Mouse (Mus musculus) T-helper 1 cell (primary cell): ENCODE results near the gene Leo1.
"Not testable (repeated sequence)": the region's sequence is repeated elsewhere in the genome, so short reads cannot be mapped to it uniquely, and the experiment has no call there.

Experiments
- in situ Hi-C: fragments of 300-600 bp; cut with MboI, MseI; formaldehyde crosslinking; loops from one replicate; pipeline ENCODE4 v1.15.1; 2025; ENCODE audit warnings: high pct_unique_total_duplicates

Leo1 gene

DNA sequence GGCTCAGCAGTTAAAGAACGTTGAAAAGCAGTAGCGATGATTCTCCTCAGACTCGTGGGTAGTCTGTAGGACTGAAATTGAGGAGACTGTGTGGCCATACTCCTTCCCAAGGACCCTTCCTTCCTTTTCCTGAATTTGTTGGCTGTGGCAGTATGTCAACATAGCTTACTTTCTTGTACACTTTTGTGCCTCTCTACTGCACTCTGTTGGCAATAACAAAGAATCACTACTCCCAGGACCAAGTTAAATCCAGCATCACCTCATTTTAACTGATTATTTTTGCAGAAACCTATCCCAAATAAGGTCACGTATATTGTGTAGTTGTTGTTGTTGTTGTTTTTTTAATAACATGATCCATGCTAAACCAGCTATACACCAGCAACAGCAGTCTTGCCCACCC is 25.3 kb downstream of the Leo1 start:
- in situ Hi-C loops: no loop called here

- in situ Hi-C loops: no loop called here
These were observed 26.3 kb downstream of the Leo1 start for GRCm38 (mm10) chr9:75467581-75467980.

DNA sequence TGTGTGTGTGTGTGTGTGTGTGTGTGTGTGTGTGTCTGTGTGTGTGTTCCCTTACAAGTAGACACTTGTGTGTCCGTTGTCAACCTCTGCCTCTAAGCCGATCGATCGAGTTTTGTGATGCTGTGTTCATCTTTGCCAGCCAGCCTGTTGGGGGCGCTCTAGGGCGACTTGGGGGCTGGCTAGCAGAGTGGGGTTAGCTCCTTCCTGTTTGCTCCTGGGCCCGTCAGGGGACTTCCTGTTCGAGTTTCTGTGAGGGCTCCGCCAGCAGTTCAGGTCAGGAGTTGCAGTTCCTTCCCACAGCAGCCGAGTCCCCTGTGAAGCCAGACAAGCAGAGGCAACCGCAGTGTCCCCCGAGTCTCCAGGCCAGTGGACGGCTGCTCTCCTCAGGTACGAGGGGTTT is 27.0 kb downstream of the Leo1 start:
- in situ Hi-C loops: no loop called here

DNA sequence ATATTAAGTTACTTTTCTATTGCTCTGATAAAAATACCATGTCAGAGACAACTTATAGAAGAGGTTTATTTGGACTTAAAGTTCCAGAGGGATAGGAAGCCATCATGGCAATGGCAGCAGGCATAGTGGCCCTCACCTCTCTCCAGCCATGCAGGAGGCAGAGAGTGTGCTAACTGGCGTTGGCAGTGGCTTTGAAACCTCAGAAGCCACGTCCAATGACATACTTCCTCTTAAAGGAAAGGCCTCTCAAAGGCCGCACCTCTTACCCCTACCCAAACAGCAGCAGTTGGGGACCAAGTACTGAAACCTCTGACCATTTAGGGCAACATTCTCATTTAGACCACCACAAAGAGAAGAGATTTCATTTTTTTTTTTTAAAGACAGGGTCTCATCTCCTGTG is 35.9 kb downstream of the Leo1 start:
- in situ Hi-C loops: no loop called here

- in situ Hi-C loops: no loop called here
These were observed 37.9 kb downstream of the Leo1 start for GRCm38 (mm10) chr9:75479106-75479725.

DNA sequence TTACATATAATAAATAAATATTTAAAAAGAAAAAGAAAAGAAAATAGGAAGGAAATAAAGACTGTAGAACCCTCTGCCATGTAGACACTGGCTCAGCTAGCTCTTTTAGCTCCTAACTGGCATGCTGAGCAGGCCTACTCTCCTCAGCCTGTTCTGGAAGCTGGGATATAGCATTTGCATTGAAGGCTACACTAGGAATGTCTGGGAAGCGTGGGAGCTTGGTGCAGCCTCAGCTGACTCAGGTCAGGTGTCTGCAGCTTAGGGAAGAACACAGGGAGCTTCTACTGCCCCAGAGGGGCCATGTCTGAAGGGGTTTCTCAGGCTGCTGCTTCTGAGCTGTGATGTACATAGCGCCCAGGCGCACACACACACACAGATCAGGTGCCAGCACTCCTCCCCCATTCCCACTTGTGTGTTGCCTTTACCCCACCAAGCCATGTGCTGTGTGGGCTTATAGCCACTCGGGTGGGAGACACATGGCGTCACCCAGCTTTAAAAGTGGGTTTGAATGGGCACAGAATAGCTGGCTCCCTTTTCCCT is 39.3 kb downstream of the Leo1 start:
- in situ Hi-C loops: no loop called here

GRCm38 (mm10) chr9:75485231-75485630 is 43.9 kb downstream of the Leo1 start:
- in situ Hi-C loops: no loop called here

DNA sequence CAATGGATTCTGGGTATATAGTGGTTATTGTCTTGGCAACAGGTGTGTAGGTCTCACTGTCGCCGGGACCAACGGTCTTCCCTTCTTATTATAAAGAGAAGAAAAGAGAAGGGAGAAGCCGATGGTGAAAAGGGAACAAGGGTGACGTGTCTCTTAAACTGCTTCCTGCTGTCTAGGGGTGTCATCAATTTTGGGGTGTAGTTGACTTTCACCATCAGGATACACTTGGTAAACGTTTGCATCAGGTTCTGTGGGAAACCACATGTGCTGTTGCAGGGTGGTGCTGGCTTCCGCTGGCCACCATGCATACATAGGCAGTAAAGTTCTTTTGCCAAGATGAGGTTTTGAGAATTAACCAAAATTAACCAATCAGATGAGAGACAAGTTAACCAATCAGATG is 46.9 kb downstream of the Leo1 start:
- in situ Hi-C loops: not testable (repeated sequence)

DNA sequence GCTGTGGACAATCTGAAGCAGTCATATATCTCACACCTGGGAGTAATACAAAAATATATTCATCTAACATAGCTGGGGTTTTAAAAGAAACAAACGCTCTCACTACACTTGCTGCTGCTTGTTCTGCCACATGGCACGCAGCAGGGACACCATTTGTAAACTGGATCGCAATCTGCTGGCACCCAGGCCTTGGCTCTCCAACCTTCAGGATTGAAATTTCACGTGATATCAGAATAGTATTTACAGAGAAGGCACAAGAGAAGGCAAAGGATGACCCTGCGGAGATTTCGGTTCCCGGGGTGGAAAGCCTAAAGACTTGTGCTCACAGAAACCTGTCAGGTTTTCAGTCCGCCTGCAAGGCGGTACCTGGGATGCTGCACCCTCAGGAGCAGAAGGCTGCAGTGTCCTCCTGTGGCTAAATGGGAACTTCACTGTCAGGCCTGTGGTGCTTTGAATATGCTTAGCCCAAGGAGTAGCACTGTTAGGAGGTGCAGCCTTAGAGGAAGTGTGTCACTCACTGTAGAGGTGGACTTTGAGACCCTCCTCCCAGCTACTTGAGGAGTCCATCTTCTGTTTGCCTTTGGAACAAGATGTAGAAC is 53.2 kb downstream of the Leo1 start:
- in situ Hi-C loops: no loop called here

DNA sequence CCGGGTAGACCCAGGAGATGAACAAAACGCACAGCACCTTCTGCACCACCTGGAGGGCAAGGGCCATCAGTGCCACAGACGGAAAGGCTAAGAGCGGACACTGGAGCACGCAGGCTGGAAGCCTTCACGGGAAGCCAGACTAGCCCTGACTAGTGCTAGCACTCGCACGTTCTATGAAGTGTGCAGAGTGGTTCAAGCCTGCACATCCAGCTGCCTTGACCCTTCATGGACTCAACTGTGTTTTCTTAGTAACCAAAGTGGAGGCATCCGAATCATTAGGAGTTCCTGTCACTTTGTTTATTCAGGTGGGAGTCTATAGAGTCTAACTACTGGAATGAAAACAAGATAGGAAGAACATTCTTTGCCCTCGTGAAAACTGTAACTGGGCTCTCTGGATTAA is 54.6 kb downstream of the Leo1 start:
- in situ Hi-C loops: no loop called here

GRCm38 (mm10) chr9:75498571-75498970 is 57.2 kb downstream of the Leo1 start:
- in situ Hi-C loops: no loop called here

DNA sequence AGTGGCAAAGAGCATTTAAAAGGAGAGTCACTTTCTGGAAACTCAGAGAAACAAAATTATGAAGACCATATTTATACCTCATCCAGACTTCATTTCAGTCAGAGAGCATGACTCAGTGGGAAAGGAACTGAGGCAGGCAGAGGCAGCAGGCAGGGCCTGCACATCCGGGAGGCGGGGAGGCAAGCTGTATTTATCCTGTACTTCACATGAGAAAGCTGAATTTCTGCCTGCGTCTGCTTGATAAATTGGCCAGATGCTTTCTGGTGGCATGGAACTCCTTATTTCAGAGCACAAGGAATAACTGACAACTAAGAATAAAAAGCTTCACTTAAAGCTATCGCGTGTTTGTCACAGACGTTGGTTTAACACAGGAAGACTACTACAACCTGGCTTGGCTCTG is 63.0 kb downstream of the Leo1 start:
- in situ Hi-C loops: no loop called here

GRCm38 (mm10) chr9:75511236-75511939 is 70.1 kb downstream of the Leo1 start:
- in situ Hi-C loops: loop anchor here (10.0 kb wide), 1 partner anchor 227 kb away; no protein-coding TSS in a partner anchor

DNA sequence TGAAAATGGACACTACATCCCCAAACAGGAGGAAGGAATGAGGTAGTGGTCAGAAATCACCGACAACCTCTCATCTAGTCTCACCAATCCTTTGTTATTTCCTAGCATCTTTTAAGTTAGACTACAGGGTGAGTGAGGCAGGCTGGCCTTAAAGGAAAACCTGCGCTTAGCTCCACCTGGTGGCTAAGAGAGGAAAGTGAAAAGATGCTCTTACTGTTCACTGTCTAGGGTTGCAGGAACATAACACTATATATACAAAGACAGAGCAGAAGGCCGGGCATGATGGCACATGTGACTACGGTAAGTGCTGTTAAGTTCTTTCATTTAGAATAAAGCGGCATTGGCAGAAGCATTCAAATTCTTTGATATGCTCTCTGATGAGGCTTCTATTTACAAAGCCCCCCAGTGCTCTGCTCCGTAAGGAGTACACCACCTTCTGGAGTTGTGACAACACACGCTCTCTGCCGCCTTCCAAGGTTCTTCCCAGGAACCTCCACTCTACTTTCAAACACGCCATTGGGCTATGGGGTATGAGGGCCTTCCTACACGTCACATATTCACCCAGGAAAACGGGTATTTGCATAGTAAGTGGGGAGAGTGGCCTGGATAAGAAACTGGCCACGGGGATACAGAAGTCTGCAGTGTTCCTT is 74.3 kb downstream of the Leo1 start:
- in situ Hi-C loops: loop anchor here (5.0 to 10.0 kb wide), 2 partner anchors 72 to 231 kb away; no protein-coding TSS in a partner anchor
